Mouse (Mus musculus) heart, adult 2 months (tissue): Measurements from ENCODE around the gene Gpr62.

Source experiments
- CTCF ChIP-seq: fragments of 200-600 bp; IDR thresholded peaks from 2 replicates; pipeline ENCODE4 v1.8.1; 2022; ENCODE audit warnings: antibody characterized with exemption, mild to moderate bottlenecking, moderate library complexity
- POLR2A ChIP-seq: fragments of 200-500 bp; IDR thresholded peaks from 2 replicates; pipeline ENCODE4 v1.6.1; 2011; ENCODE audit warnings: mild to moderate bottlenecking, low read depth, low read length, control low read depth; ENCODE audit not compliant: insufficient read depth

DNA sequence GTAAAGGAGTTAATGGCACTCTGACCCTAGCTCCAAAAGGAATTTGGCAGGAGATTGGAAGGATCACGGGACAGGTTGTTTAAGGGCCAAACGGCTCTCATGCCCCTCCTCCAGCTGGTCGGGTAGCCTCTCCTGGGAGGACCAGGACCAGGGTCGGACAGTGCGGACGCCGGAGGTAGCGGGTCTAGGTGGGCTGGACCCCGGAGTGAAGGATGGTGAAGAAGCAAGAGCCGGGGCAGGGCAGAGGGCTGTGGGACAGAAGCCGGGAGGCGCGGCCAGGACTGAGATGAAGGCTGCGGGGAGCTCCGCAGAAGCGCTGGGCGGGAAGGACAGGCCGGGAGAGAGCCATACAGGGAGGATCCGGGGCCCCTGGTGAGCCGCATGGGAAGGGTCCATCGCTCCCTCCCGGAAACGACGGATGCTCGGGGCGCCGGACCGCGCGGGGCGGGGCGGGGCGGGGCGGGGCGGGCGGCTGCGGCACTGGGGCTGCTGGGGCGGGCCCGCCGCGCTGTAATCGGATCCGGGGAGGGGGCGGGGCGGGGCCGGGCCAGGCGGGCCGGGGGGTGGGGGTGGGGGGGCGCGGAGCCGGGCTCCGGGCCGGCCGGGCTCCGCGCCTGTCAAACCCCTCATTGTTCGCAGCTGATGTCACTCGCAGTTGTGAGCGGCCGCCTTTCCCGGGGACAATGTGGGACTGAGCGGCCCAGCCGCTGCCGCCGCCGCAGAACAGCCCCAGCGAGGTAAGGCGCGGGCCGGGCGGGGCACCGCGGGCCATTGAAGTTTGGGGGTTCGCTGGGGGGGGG is 12.3 kb downstream of the Gpr62 start, which contains the start of gene Pcbp4:
- peak; percentile 28; the same call in 1 of the 2 replicates for TF ChIP-seq POLR2A
- TF ChIP-seq CTCF: no peak
